Mouse (Mus musculus) kidney, postnatal 0 days (tissue): Measurements from ENCODE around the gene Kcne1. TPM values are rescaled to one million over a fixed set of nuclear protein-coding genes. Genes with fewer than 3 reads are reported as not detected.

Source experiments
- ATAC-seq: fragments of 200-750 bp; cut with Nextera tagmentation; replicated peaks from 2 replicates; pipeline ENCODE4 v1.8.0; 2017; ENCODE audit warnings: low read depth, moderate number of reproducible peaks, moderate TSS enrichment, moderate library complexity; ENCODE audit not compliant: low FRiP score
- DNase-seq: peaks from one replicate; pipeline ENCODE4 v3.0.0-alpha.2; 2016; ENCODE audit warnings: low spot score
- H3K27ac ChIP-seq: fragments of 300-500 bp; sonication (generic); 2 replicates; pipeline ENCODE4 v1.5.1; 2014; ENCODE audit warnings: mild to moderate bottlenecking
- H3K27me3 ChIP-seq: fragments of 300-500 bp; sonication (generic); 2 replicates; pipeline ENCODE4 v1.6.1; 2014; ENCODE audit warnings: low read length, mixed read lengths; ENCODE audit not compliant: insufficient read depth
- H3K36me3 ChIP-seq: fragments of 300-500 bp; sonication (generic); 2 replicates; pipeline ENCODE4 v1.6.1; 2014; ENCODE audit warnings: low read length, mixed read lengths; ENCODE audit not compliant: insufficient read depth
- H3K4me1 ChIP-seq: fragments of 300-500 bp; sonication (generic); replicated peaks from 2 replicates; pipeline ENCODE4 v1.6.1; 2014; ENCODE audit warnings: antibody characterized with exemption, low read length, mixed read lengths; ENCODE audit not compliant: insufficient read depth
- H3K4me2 ChIP-seq: fragments of 300-500 bp; sonication (generic); 2 replicates; pipeline ENCODE4 v1.6.1; 2014; ENCODE audit warnings: mild to moderate bottlenecking, low read length, moderate library complexity, mixed read lengths
- H3K4me3 ChIP-seq: fragments of 300-500 bp; sonication (generic); replicated peaks from 2 replicates; pipeline ENCODE4 v1.5.1; 2014; ENCODE audit warnings: low read depth, low read length
- H3K9ac ChIP-seq: fragments of 300-500 bp; sonication (generic); 2 replicates; pipeline ENCODE4 v1.6.1; 2014; ENCODE audit warnings: low read depth, low read length
- H3K9me3 ChIP-seq: fragments of 300-500 bp; sonication (generic); replicated peaks from 2 replicates; pipeline ENCODE4 v1.6.1; 2016; ENCODE audit warnings: low read length, inconsistent platforms, mixed read lengths
- CTCF ChIP-seq: IDR thresholded peaks from 2 replicates; pipeline ENCODE4 v1.5.1; 2016; ENCODE audit warnings: antibody characterized with exemption, low read depth, mild to moderate bottlenecking, moderate library complexity
- WGBS: fragments of 180-500 bp; shearing (Covaris S2); extraction: QIAGEN DNeasy Blood & Tissue Kit; methylation state at CpG from one replicate; pipeline ENCODE4 v1.1.7; 2014; 5-methylcytosine and 5-hydroxymethylcytosine counted together
- polyA plus RNA-seq: library from polyadenylated mRNA; unstranded; fragments of >200 nt; fragmentation: Nextera tagmentation; extraction: Ambion mirVana; gene quantifications from 2 replicates; pipeline ENCODE4 v1.2.1, GENCODE M21; 2015

Gene Kcne1
- polyA plus RNA-seq, 1 experiment from 2014 or later: 13.1 TPM

- no peaks in the 10 kb centered on the region for H3K9me3 ChIP-seq
- ATAC-seq: no peak
- DNase-seq: no peak
- no peaks in the 10 kb centered on the region for H3K36me3 ChIP-seq
- no peak overlapping the region for H3K27ac ChIP-seq
- no peak for TF ChIP-seq CTCF
- no peaks in the 10 kb centered on the region for H3K27me3 ChIP-seq
- WGBS: 59% methylated on average over 2 of the region's 2 CpGs
- H3K4me3 ChIP-seq: no peak overlapping the region
- peaks cover 7% of the 10 kb centered on the region; the same call in 1 of the 2 replicates for H3K4me1 ChIP-seq
- H3K9ac ChIP-seq: no peak overlapping the region
- no peak overlapping the region for H3K4me2 ChIP-seq
These were observed 5.4 kb downstream of the Kcne1 start for GRCm38 (mm10) chr16:92353897-92354296.

GRCm38 (mm10) chr16:92353295-92353694, 6.0 kb downstream of the Kcne1 start:
- no peak for TF ChIP-seq CTCF
- 79% methylated on average over 12 of the region's 12 CpGs for WGBS

GRCm38 (mm10) chr16:92348941-92349340, 10.3 kb downstream of the Kcne1 start:
- Histone ChIP-seq H3K4me3 (no peak overlapping the region), H3K9me3 (no peaks in the 10 kb centered on the region), H3K9ac (no peak overlapping the region), H3K36me3 (no peaks in the 10 kb centered on the region), H3K27ac (no peak overlapping the region), H3K4me2 (no peak overlapping the region), H3K4me1 (no peaks in the 10 kb centered on the region), H3K27me3 (no peaks in the 10 kb centered on the region)
- no peak for TF ChIP-seq CTCF
- ATAC-seq (peak; percentile 56; the same call in 1 of the 2 replicates), DNase-seq (no peak)
- 52% methylated on average over 12 of the region's 12 CpGs for WGBS

More at GRCm38 (mm10) chr16:92353295-92353694, 6.0 kb downstream of the Kcne1 start:
- Histone ChIP-seq H3K9ac (no peak overlapping the region), H3K4me1 (peaks cover 7% of the 10 kb centered on the region; the same call in 1 of the 2 replicates), H3K27ac (no peak overlapping the region), H3K4me3 (no peak overlapping the region), H3K4me2 (no peak overlapping the region), H3K9me3 (no peaks in the 10 kb centered on the region), H3K27me3 (no peaks in the 10 kb centered on the region), H3K36me3 (no peaks in the 10 kb centered on the region)
- DNase-seq (no peak), ATAC-seq (no peak)

- TF ChIP-seq CTCF: no peak
- no peak overlapping the region for H3K4me2 ChIP-seq
- no peaks in the 10 kb centered on the region for H3K27me3 ChIP-seq
- no peaks in the 10 kb centered on the region for H3K36me3 ChIP-seq
- ATAC-seq: no peak
- no peak for DNase-seq
- H3K27ac ChIP-seq: no peak overlapping the region
- H3K9me3 ChIP-seq: no peaks in the 10 kb centered on the region
- WGBS: 80% methylated on average over 13 of the region's 13 CpGs
- H3K9ac ChIP-seq: no peak overlapping the region
- H3K4me1 ChIP-seq: no peaks in the 10 kb centered on the region
- H3K4me3 ChIP-seq: no peak overlapping the region
These were observed 12.9 kb downstream of the Kcne1 start for GRCm38 (mm10) chr16:92346297-92346916.

- H3K4me3 ChIP-seq: no peak overlapping the region
- DNase-seq (no peak), ATAC-seq (no peak)
- no peak overlapping the region for H3K27ac ChIP-seq
- no peak overlapping the region for H3K9ac ChIP-seq
- H3K4me1 ChIP-seq: 0 out of 2 replicates have a peak, but pooled peaks cover 2% of the 10 kb centered on the region
- no peaks in the 10 kb centered on the region for H3K27me3 ChIP-seq
- no peak for TF ChIP-seq CTCF
- no peaks in the 10 kb centered on the region for H3K9me3 ChIP-seq
- no peak overlapping the region for H3K4me2 ChIP-seq
- WGBS: 48% methylated on average over 11 of the region's 11 CpGs
- H3K36me3 ChIP-seq: no peaks in the 10 kb centered on the region
These were observed 14.1 kb downstream of the Kcne1 start for GRCm38 (mm10) chr16:92345177-92345576.

- WGBS: 28% methylated on average over 27 of the region's 27 CpGs
- ATAC-seq (peak; percentile 52; the same call in 1 of the 2 replicates), DNase-seq (peak; percentile 85)
- Histone ChIP-seq H3K9me3 (no peaks in the 10 kb centered on the region), H3K9ac (no peak overlapping the region), H3K4me2 (peak overlapping the region; percentile 41), H3K27ac (no peak overlapping the region), H3K4me3 (no peak overlapping the region), H3K4me1 (0 out of 2 replicates have a peak, but pooled peaks cover 3% of the 10 kb centered on the region), H3K36me3 (no peaks in the 10 kb centered on the region), H3K27me3 (no peaks in the 10 kb centered on the region)
- TF ChIP-seq CTCF: peak; percentile 85
These were observed 18.4 kb downstream of the Kcne1 start for GRCm38 (mm10) chr16:92340612-92341511.
